Mouse (Mus musculus): ENCODE data around the gene Lamc1.

DNA sequence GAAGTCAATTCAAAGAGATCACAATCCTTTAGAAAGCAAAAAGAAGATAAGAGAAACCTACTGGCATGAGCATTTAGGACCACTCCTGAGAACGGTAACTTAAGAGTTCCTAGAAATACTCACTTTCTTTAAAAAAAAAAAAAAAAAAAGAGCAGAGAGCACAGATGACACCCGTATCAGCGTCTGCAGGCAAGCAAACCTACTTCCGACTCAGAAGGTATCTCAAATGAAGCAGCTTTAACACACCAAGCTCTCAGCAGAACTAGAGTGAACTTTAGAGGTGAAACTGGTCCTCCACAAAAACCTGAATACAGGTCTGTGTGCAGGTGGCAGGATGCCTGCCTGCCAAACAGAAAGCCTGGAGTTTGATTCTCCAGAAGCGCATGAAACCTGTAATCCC lies 19.6 kb downstream of the Lamc1 start:
- no peak for TF ChIP-seq POLR2A (IDR thresholded peaks at IDR 0.05; ENCODE audit: low read depth, low read length)
- TF ChIP-seq CTCF (IDR thresholded peaks at IDR 0.05; ENCODE audit: borderline replicate concordance, insufficient read depth, low read length): no peak

Measured in embryonic fibroblast, embryonic 13.5 days (primary cell).